Mouse (Mus musculus) kidney, embryonic 16.5 days (tissue): ENCODE data around the gene Phactr4. TPM values are rescaled to one million over a fixed set of nuclear protein-coding genes. Genes with fewer than 3 reads are reported as not detected.

Experiments used
- ATAC-seq: fragments of 200-750 bp; cut with Nextera tagmentation; 2 replicates; pipeline ENCODE4 v1.8.0; 2017; ENCODE audit warnings: moderate TSS enrichment; ENCODE audit not compliant: low FRiP score, low TSS enrichment
- H3K27ac ChIP-seq: fragments of 300-500 bp; sonication (generic); 2 replicates; pipeline ENCODE4 v1.5.1; 2014; ENCODE audit warnings: low read length
- H3K27me3 ChIP-seq: fragments of 300-500 bp; sonication (generic); 2 replicates; pipeline ENCODE4 v1.6.1; 2014; ENCODE audit warnings: low read length, control low read depth, mixed read lengths; ENCODE audit not compliant: insufficient read depth
- H3K36me3 ChIP-seq: fragments of 300-500 bp; sonication (generic); 2 replicates; pipeline ENCODE4 v1.6.1; 2014; ENCODE audit warnings: low read length, control low read depth, mixed read lengths; ENCODE audit not compliant: insufficient read depth
- H3K4me1 ChIP-seq: fragments of 300-500 bp; sonication (generic); 2 replicates; pipeline ENCODE4 v1.6.1; 2014; ENCODE audit warnings: low read length, control low read depth, mixed read lengths; ENCODE audit not compliant: insufficient read depth
- H3K4me2 ChIP-seq: fragments of 300-500 bp; sonication (generic); replicated peaks from 2 replicates; pipeline ENCODE4 v1.6.1; 2014; ENCODE audit warnings: low read depth, low read length
- H3K4me3 ChIP-seq: fragments of 300-500 bp; sonication (generic); 2 replicates; pipeline ENCODE4 v1.5.1; 2014; ENCODE audit warnings: mild to moderate bottlenecking, low read length
- H3K9ac ChIP-seq: fragments of 300-500 bp; sonication (generic); replicated peaks from 2 replicates; pipeline ENCODE4 v1.6.1; 2014; ENCODE audit warnings: low read length
- H3K9me3 ChIP-seq: fragments of 300-500 bp; sonication (generic); 2 replicates; pipeline ENCODE4 v1.6.1; 2016; ENCODE audit warnings: low read length, control low read depth
- WGBS: fragments of 180-500 bp; shearing (Covaris S2); extraction: QIAGEN DNeasy Blood & Tissue Kit; methylation state at CpG from one replicate; pipeline ENCODE4 v1.1.7; 2014; 5-methylcytosine and 5-hydroxymethylcytosine counted together
- microRNA-seq: library from miRNA; unstranded; fragments of <30 nt; microRNA quantifications from one replicate; pipeline ENCODE4, GENCODE M21; 2016
- polyA plus RNA-seq: library from polyadenylated mRNA; unstranded; fragments of >200 nt; fragmentation: Nextera tagmentation; extraction: Ambion mirVana; gene quantifications from 2 replicates; pipeline ENCODE4 v1.2.1, GENCODE M21; 2015

Phactr4 gene
- polyA plus RNA-seq, 1 experiment from 2014 or later: 23.7 TPM

DNA sequence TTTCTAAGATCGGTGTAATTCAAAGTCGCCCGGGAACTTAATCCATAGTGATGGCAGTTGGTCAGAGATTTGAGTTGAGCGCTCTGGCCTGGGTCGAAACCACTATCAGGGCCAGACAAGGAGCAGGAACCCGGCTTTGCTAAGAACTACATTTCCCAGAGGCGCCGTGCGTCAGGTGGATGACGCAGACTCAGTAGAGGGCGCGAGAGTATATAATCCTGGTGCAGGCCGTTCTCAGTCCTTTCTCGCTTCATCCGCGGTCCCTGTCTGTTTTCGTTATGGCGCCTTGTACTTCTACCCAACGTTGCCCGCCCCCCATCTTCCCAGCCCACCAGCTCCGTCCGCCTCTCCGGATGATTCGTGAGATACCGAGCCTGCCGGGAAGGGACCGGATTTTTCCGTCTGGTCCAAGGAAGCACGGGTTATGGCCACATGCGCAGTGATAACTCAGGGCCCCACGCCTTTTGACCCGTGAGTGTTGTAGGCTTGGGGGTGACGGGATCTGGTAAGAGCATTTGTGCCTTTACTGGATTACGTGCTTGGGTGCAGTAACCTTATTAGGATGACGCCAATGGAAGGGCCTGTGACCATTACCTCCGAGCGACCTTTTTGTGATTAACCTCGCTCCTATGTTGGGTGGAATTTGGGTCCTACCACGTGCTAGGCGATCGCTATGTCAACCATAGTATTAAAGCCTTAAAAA is 113.7 kb downstream of the Phactr4 start:
- WGBS: under 1% methylated on average over 41 of the region's 41 CpGs

DNA sequence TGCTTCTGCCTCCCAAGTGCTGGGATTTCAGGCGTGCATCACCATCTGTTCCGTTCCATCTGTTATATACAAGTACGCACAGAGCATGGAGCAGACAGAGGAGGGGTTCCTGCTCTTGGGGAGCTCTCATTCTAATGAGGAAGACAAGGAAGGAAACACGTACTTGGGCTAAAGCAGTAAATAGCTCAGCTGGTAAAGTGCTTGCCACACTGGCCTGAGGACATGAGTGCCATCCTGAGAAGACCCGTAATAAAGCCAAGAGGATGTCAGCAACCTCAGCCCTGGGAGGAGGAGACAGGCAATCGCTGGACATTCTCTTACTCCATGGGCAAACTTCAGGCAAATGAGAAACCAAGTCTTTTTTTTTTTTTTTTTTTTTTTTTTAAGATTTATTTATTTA is 116.3 kb downstream of the Phactr4 start:
- peaks cover 12% of the 10 kb centered on the region for H3K36me3 ChIP-seq
- WGBS: 75% methylated on average over 6 of the region's 6 CpGs
- 0 out of 2 replicates have a peak overlapping the region, but pooled peaks have one; percentile 10 for H3K9ac ChIP-seq
- no peaks in the 10 kb centered on the region for H3K9me3 ChIP-seq
- no peak overlapping the region for H3K27ac ChIP-seq
- no peak overlapping the region for H3K4me3 ChIP-seq
- no peak for ATAC-seq
- no peak overlapping the region for H3K4me2 ChIP-seq
- no peaks in the 10 kb centered on the region for H3K27me3 ChIP-seq
- peaks cover 13% of the 10 kb centered on the region for H3K4me1 ChIP-seq

More for the DNA sequence above, 113.7 kb downstream of the Phactr4 start:
- Histone ChIP-seq H3K27ac (peak overlapping the region; percentile 81), H3K9ac (peak overlapping the region; percentile 84), H3K36me3 (peaks cover 29% of the 10 kb centered on the region), H3K4me2 (peak overlapping the region; percentile 73), H3K27me3 (no peaks in the 10 kb centered on the region), H3K4me3 (peak overlapping the region; percentile 67), H3K9me3 (no peaks in the 10 kb centered on the region), H3K4me1 (peaks cover 5% of the 10 kb centered on the region)
- ATAC-seq: peak; percentile 91

Small RNA genes lying within 50 kb of the gene (microRNA-seq; reads per million reads assigned to microRNA genes)
- not detected for gene Gm25707

Other genes with a start within 250 kb of the Phactr4 start
- gene Ythdf2, start 210.2 kb downstream of the Phactr4 start, polyA plus RNA-seq: 106 and 108 TPM in 2 replicates
- 39.3 and 45.1 TPM in 2 replicates for gene Gmeb1, start 160.9 kb downstream of the Phactr4 start, polyA plus RNA-seq
- 42.9 and 45.7 TPM in 2 replicates for gene Taf12, start 148.1 kb downstream of the Phactr4 start, polyA plus RNA-seq
- gene Rab42, start 119.1 kb downstream of the Phactr4 start, polyA plus RNA-seq: 3.9 and 4.1 TPM in 2 replicates
- 75.8 and 77.0 TPM in 2 replicates for gene Trnau1ap, start 93.0 kb downstream of the Phactr4 start, polyA plus RNA-seq
- gene Rcc1, start 68.9 kb downstream of the Phactr4 start, polyA plus RNA-seq: 89.6 and 92.7 TPM in 2 replicates
- gene Med18, start 41.4 kb upstream of the Phactr4 start, polyA plus RNA-seq: 21.0 and 22.2 TPM in 2 replicates
- gene Sesn2, start 88.0 kb upstream of the Phactr4 start, polyA plus RNA-seq: 20.4 and 21.2 TPM in 2 replicates
- 1,057 and 1,144 TPM in 2 replicates for gene Atpif1, start 111.2 kb upstream of the Phactr4 start, polyA plus RNA-seq
- 159 and 164 TPM in 2 replicates for gene Dnajc8, start 113.1 kb upstream of the Phactr4 start, polyA plus RNA-seq
- gene Ptafr, start 141.6 kb upstream of the Phactr4 start, polyA plus RNA-seq: 0.29 and 0.54 TPM in 2 replicates
- 29.2 and 31.6 TPM in 2 replicates for gene Eya3, start 216.5 kb upstream of the Phactr4 start, polyA plus RNA-seq